Mouse (Mus musculus): Measurements from ENCODE around the gene Gm47969.
"Not testable (repeated sequence)": the region's sequence is repeated elsewhere in the genome, so short reads cannot be mapped to it uniquely, and the experiment has no call there.

The Gm47969 gene

DNA sequence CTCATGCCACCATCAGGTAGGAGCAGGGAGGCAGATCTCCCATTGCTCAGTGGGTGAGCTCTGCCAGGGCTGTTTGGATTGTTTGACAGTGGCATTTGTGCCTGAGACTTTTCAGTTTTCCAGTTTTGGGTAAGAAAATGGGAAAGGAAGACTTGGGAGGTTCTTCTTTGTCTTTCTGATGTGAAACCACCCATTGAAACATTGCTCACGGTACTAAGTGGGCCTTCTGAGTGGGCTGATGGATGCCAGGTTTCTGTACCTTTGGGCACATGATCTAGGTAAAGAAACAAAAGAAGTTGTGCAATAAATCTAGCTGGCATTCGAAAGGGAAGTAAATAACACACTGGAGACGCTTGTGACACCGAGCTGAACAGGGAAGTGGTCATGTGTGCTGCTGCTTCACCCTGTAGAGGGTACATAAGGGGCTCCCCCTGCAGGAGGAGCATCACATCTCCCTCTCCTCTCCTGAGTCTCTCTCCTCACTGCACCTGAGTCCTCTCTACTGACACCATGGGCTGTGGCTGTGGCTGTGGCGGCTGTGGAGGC is at the start of gene Gm47969:
Gm47969 (plus strand) TSS at position 51 of the 546 bp plus-strand sequence.
- in situ Hi-C loops (cut with MboI, MseI) = no loop called here

DNA sequence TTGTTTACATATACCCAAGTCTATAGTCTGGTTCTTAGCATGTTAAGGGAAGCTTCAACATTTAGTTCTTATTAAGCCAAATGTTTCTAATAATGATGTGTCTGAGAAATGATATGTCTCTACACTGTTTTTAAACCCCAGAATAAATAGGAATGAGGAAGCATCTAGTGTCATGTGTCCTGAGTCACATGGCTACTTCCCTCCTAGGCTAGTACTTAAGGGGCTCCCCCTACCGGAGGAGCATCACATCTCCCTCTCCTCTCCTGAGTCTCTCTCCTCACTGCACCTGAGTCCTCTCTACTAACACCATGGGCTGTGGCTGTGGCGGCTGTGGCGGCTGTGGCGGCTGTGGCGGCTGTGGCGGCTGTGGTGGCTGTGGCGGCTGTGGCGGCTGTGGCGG is 44.4 kb upstream of the Gm47969 start, which contains the start of gene Gm47959:
Gm47959 (plus strand) TSS at position 243 of the 400 bp plus-strand sequence.
- in situ Hi-C loops (cut with MboI, MseI) = not testable (repeated sequence)

DNA sequence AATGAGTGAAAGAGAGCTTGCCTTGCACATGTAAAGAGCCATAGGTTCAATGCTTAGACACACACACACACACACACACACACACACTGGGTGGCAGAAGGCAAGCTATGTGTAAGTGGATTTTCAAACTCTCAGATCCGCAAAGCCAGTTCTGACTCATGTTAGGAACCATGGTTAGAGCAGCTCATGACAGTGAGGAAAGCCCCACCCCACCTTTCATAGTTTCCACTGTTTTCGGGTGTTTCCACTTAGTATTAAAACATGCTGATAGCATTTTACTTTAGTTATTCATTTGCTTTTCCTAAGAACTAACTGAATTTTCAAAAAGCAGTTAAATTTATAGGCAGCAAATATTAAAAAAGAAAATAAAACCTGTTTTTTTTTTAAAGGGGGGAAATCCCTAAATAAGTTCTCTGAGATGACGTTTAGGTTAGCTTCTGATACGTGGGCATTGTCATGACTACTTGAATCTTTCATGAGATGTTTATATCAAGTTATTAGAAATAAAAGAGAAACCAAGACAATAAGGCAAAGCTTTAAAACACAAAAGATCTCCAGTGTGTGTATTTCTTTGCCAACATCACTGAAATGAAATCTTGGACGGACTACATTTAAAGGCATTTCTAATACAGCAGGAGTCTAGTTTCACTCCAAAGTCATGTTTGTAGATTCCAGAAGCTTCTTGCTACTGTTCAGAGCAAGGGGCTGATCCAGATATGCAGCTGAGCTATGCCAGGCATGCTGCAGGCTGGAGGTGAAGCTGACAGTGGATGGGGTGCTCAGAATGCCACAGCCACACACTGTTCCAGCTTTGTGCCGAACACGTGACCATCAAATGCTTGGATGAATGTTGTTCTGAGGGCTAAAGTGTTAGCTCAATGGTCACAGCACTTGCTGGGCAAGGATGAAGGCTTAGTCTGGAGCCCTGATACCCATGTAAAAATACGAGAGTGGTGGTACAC is 38.2 kb upstream of the Gm47969 start:
- in situ Hi-C loops (cut with MboI, MseI) = no loop called here

DNA sequence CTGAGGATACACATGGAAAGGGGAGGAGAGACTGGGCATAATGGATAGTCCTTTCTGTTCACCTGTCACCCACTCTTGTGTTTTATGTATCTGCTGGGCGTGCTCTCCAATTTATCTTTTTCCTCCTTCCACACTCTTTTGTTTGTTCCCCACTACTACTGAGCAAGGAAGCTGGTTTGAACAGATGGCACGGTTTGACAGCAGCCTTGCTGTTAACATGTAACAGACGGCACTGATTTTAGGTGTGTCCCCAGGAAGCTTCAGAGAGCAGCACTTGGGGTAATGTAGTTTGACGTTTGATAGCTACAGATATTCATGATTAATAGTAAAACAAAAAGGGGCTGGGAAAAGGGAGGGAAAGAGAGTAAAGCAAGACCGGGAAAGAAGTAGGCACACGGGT is 37.3 kb upstream of the Gm47969 start:
- in situ Hi-C loops (cut with MboI, MseI) = no loop called here

DNA sequence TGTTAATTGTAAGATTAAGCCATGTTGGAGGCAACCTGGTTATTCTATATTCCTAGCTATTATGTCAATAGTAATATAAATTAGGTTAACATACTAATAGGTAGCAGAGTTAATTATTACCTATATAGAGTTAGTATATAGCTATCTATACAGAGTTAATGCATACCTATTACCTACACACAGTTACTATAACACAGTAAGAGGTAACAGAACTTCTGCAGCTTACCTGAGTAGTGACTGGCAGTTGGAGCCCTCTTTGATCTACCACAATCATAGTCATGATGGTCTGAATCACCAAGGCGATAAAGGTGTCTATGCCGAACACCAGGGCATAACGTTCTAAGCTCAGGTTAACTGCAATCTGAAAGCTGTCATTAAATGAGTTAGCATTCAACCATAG is 30.3 kb upstream of the Gm47969 start:
- in situ Hi-C loops (cut with MboI, MseI) = no loop called here

DNA sequence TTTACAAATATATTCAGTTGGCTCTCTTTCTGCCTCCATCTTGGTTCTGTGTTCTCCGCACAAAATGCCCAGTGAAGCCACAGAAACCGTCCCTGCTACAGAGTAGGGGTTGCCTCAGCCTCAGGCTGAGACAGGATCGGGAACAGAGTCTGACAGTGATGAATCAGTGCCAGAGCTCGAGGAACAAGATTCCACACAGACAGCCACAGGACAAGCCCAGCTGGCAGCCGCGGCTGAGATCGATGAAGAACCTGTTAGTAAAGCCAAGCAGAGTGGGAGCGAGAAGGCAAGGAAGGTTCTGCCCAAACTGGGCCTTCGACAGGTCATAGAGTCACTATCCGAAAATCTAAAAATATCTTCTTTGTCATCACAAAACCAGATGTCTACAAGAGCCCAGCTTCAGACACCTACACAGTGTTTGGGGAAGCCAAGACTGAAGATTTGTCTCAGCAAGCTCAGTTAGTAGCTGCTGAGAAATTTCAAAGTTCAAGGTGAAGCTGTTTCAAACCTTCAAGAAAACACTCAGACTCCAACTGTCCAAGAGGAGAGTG is 29.3 kb upstream of the Gm47969 start:
- in situ Hi-C loops (cut with MboI, MseI) = no loop called here

DNA sequence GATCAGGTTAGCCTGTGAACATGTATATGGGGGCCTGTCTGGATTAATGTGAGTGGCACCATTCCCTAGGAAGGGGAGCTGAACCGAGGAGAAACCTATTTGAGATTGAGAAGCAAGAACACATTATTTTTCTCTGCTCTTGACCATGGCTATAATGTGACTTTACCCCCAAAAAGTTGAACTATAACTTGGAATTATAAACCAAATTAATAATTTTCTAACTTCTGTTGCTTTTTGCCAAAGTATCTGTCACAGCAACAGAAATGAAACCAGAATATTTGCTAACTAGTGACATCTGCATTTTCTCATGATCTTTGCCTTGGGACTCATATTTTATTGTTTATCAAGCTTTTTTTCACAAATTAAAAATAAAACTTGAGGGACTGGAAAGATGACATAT is 28.2 kb upstream of the Gm47969 start:
- in situ Hi-C loops (cut with MboI, MseI) = no loop called here

DNA sequence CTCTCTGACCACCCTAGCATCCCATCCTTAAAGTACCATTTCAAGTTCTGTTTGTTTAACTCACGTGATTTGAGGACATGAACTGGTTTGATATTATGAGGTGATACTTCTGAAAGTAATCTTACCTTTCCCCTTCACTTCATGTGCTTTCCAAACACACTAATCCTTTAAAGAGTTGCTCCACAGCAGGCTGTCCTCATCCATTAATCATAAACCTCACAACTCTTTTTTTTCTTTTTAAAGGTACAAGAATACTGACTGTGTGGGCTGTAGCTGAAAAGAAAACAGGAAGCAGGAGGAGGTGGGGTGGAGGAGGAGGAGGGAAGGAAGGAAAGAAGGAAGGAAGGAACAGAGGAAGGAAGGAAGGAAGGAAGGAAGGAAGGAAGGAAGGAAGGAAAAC is 12.8 kb upstream of the Gm47969 start:
- in situ Hi-C loops (cut with MboI, MseI) = no loop called here

DNA sequence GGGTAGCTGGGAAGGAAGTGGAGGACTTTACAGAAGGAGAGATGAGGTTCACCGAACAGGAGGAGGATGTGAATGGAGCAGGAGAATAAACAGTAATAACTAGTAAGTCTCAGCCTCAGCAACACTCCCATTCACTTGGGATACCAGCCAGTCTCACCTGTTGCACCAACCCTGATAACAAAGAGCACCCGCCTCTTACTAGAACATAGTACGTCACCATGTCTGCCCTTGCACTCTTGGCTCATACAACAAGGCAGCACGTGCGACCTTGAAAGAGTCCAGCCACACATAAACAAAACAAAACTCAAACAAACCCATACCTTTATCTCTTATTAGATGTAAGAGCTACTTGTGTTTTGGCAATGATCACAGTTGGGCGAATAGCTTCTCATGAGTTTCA is 12.2 kb upstream of the Gm47969 start:
- in situ Hi-C loops (cut with MboI, MseI) = no loop called here

DNA sequence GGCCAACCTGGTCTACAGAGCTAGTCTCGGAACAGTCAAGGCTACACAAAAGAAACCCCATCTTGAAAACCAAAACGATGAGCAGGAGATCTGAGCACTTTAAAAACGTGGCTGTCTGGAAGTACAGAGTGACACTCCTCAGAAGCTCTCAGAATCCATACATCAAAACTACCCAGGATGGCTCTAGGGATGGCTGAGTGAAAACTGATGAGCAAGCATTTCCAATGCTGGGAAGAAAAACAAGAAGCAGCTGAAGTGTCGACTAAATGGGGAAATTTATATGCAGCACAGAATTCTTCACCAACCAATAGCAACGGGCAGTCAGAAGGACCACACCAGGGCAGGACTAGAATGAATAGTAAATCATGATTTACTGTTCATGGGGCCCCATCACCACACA is 10.2 kb upstream of the Gm47969 start:
- in situ Hi-C loops (cut with MboI, MseI) = no loop called here

DNA sequence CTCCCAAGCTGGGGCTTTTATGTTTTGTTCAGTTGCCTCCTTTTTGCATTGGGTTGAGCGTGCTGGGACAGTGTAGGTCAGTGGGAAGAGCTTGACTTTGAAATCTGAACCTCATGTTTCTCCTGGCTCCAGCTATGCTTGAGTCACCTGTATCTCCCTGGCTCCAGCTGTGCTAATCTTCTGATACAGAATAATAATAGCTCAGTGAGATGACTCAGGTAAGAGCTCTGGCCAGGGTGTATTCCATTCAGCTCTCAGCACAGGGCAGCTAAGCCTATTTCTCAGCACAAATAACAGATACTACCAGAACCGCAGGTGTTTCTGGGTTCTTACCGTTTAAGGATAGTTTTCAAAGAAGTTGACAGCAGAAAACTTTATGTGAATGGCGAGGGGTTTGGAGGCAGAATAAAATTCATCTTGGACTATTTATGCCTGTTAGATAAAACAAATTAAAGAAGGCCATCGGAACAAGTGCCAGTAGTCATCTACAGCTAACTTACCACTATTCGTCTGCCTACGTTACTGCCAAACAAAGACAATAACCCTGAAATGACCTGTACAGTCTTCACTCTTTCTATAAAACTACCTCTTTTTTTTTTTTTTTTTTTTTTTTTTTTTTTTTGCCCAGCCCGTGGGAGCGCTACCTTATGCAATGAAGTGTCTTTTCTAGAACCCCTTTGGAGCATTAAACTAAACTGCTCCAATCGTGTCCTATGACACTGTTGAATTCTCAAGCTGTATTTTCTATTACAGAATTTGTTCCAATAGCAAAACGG is 7.7 kb upstream of the Gm47969 start:
- in situ Hi-C loops (cut with MboI, MseI) = no loop called here

DNA sequence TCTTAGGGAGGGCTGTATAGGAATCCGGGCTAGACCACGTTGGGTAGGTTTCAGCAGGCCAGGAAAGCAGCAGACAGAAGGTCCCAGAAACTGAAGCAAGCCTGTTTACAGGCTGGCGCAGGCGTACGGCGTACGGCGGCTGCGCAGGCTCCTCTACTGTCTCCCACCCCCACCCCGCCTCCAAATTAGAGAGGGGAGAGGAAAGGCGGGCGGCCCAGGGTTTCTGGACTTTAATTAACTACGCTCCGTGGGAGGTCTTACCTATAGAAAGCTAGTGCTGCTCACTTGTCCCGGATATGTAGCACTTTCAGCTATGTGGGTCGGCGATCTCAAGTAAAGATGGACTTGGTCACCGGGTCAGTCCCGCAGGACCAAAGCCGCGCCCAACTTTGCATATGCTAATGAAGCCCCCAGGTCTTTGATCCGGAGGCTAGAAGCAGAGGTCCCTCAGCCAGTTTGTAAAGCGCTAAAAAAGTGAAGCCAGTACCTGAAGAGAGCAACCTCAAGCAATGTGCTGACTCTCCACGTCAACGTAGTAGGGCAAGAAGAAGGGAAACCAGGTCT is 6.5 kb upstream of the Gm47969 start, which contains the start of gene Slc19a3:
Slc19a3 (minus strand) TSS at position 340 of the 564 bp plus-strand sequence.
- in situ Hi-C loops (cut with MboI, MseI) = no loop called here

DNA sequence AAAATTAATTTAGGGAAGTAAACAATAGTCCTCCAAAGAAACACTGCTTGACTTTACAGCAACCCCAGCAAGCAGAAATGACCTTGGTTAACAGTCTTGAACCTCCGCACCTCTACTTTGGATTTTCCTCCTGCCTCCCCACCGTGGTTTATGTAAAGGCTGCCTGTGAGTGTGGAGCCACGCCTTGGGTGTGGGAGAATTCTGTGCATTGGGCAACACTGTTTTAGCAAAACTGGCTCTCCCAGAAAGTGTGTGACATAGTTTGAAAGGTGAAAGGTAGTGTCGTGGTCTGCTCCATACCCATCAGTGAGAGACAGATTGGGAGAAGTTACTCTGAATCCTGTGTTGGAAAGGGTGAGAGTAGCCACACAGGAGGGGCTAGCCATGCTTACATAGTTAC is 5.7 kb upstream of the Gm47969 start:
- in situ Hi-C loops (cut with MboI, MseI) = no loop called here

DNA sequence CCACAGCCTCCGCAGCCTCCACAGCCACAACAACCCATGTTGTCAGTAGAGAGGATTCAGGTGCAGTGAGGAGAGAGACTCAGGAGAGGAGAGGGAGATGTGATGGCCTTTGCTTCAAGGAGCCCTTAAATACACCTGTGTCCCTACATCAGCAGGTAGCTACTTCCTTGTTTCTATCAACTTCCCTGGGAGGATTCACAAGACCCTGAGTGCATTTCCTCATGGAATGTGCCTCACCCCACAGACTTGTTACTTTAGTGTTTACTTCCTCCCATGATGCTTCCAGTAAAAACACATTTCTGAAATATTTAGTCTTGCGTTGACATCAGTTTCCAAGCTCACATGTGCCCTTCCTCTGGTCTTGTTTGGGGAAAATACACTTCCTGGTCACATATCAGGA is 2.4 kb upstream of the Gm47969 start, which contains the start of gene Krtap28-10:
Krtap28-10 (minus strand) TSS at position 101 of the 400 bp plus-strand sequence.
- in situ Hi-C loops (cut with MboI, MseI) = no loop called here

DNA sequence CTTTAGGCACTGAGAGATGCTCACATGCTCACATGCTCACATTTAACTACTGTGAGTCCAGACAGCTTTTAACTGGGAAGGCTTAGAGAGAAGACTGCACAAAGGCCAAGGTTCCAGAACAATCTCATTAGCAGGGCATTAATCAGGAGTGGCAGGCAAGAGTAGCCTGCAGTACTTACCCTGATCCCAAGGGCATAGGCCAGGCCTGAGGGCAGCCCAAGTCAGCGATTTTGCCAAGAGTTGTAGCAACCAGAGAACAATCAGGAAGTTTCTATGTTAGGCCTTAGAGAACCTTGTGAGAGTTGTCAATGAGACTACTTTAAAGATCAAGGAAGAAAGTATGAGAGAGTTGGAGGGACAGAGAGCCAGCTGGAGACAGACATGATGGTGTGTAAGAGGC is 13.7 kb downstream of the Gm47969 start:
- in situ Hi-C loops (cut with MboI, MseI) = loop anchor here (25.0 kb wide), 1 partner anchor 654 kb away; no protein-coding TSS in a partner anchor

DNA sequence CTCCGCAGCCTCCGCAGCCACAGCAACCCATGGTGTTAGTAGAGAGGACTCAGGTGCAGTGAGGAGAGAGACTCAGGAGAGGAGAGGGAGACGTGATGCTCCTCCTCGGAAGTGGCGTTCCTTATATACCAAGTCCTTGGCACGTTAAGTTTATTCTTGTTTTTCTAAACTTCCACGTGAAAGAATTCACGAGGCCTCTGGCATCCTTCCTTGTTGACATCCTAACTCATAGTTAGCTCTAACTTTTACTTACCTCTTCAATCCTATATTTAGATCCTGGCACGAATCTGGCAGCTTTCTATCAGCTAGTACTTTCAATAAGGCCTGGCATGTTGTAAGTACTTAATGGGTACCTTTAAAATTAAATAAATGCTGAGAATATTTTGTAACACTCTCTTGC is 14.5 kb downstream of the Gm47969 start, which contains the start of gene A030005K14Rik:
A030005K14Rik (minus strand) TSS at position 101 of the 400 bp plus-strand sequence.
- in situ Hi-C loops (cut with MboI, MseI) = loop anchor here (25.0 kb wide), 1 partner anchor 653 kb away; no protein-coding TSS in a partner anchor

DNA sequence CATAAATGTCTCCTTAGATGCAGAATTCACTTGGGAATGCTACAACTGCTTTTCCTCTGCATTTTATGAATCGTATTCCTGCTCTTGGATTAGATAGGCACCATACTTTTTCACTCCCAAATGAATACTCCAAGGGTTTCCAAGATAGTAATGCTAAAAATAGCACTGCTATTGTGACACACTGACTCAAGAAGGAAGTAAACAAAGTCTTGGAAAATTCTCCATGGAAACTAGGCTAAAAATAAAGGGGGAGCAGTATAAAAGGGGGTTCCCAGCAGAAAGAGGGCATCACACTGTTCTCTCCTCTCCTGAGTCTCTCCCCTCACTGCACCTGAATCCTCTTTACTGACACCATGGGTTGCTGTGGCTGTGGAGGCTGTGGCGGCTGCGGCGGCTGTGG is 15.9 kb downstream of the Gm47969 start, which contains the start of gene Krtap28-13:
Krtap28-13 (plus strand) TSS at position 288 of the 400 bp plus-strand sequence.
- in situ Hi-C loops (cut with MboI, MseI) = loop anchor here (25.0 kb wide), 1 partner anchor 652 kb away; no protein-coding TSS in a partner anchor

DNA sequence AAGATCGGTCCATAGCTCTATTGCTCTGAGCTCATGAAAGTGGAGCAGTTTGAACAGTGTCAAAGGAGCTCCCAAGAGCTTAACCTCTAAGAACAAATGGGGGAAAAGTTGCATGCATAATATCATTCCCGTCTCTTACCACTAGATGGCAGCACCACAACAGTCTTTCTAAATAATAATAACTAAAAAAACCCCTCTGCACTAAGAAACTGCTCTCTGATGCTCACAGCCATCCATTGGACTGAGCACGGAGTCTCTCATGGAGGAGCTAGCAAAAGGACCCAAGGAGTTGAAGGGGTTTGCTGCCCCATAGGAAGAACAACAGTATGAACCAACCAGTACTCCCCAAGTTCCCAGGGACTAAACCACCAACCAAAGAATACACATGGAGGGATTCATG is 20.1 kb downstream of the Gm47969 start:
- in situ Hi-C loops (cut with MboI, MseI) = loop anchor here (25.0 kb wide), 1 partner anchor 647 kb away; no protein-coding TSS in a partner anchor

DNA sequence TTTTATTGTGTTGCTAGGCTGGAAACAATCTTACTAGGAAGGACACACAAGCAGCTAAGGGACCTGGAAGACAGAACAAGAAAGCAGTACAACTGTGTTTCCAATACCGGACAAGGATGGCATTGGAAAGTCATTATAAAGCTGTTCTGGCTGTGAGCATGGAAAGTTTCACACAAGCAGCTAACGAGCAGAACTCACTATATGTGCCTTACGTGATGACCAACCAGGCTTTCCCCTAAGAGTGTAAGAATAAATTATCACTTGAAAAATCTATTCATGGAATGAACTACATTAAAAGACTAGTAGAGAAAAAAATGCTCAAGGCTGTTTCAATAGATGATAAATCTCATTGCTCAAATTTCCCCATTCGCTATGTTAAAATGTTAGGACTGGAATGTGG is 21.8 kb downstream of the Gm47969 start:
- in situ Hi-C loops (cut with MboI, MseI) = loop anchor here (25.0 kb wide), 1 partner anchor 646 kb away; no protein-coding TSS in a partner anchor

DNA sequence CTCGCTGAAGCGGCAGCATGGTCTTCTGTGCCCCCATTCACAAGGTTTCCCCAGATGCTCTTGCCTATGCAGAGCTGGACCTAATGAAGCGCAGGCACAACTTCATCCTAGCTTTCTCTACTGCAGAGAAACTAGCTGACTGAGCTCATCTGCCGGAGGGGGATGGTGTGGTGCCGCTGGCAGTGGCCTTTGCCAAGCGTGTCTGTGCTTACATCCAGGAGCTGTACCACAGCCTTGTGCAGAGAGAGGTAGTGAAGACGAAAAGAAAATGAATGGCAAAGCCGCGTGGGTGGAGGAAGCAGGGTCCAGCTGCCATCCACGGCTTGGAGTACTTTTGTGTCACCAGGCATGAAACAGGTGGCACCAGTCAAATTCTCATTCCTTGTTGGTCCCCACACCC is 22.5 kb downstream of the Gm47969 start:
- in situ Hi-C loops (cut with MboI, MseI) = loop anchor here (25.0 kb wide), 1 partner anchor 645 kb away; no protein-coding TSS in a partner anchor
